Mouse (Mus musculus): Measurements from ENCODE around the gene Csrnp2.

DNA sequence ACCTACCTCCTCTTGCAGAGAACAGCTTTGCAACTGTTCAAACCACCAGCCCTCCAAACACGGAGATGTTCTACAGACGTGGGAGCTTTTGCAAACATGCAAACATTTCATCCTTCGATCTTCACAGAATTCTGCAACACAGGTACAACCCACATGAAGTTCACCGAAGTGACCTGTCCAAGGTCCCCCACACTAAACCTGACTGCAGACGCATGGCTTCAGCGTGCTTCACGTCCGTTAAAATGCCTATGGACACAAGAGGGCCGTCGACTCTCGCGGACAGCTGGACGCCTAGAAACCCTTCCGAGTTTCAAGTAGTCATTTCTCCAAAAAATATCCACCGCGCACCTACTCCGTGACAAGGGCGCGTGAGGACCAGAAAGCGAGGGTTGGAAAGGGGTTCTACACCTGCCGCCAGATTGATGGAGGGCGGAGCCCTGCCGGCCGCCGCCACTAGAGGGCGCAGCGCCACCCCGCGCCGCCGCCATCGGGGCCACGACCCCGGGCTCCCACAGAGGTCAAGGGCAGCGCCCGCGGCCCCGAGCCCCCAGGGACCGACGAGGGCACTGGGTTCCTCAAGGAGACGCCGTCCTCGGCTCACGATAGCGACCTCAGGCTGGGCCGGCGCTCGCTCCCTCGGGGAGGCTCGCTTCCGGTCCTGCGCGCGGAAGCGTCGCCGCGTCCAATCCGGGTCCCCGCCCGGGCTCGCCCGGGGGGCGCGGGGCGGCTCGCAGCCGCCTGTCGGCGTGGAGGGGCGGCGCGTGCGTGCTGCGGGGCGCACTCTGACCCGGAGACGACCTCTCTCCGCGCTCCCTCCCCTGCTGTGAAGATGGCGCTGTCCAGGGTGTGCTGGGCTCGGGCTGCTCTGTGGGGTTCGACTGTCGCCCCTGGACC is 26.7 kb downstream of the Csrnp2 start, which contains the start of gene Letmd1:
- TF ChIP-seq CTCF (IDR thresholded peaks at IDR 0.05; ENCODE audit: insufficient read depth, low read length) (peak; percentile 35; the same call in 1 of the 2 replicates), POLR2A (IDR thresholded peaks at IDR 0.05; ENCODE audit: borderline replicate concordance, extremely low read depth, low read depth, low read length) (peak; percentile 67)
